9 mouse cellular contexts compared by ENCODE assay signal in genomic region chr17:21753342-21754208, GRCm38 (mm10). TPM values are rescaled to one million over a fixed set of nuclear protein-coding genes. Genes with fewer than 3 reads are reported as not detected.
A peak's percentile ranks its signal among the peaks of the same experiment; 100 is the strongest.
DNase-seq lines count a peak whose midpoint lies in the region; ATAC-seq lines count a peak whose summit lies in the region.
"Had no signal": no experiment of that assay in that cellular context is flagged by ENCODE, and none has a peak within 500 bp of the region (broad histone marks: within the 10 kb centered on the region; RNA-seq: fewer than 3 reads in every experiment).

No protein-coding gene starts in this region.

- H3K9ac ChIP-seq in embryonic facial prominence, embryonic 11.5 days (replicated peaks; ENCODE audit: low read length): peak overlapping the region; percentile 61
- H3K9ac ChIP-seq in hindbrain, embryonic 15.5 days: peak overlapping the region; percentile 29; the same call in 1 of the 2 replicates
- no peak overlapping the region for H3K9ac ChIP-seq in liver, embryonic 13.5 days

- no peaks in the 10 kb centered on the region for H3K36me3 ChIP-seq in embryonic facial prominence, embryonic 11.5 days (replicated peaks; ENCODE audit: control insufficient read depth, insufficient read depth, low read depth, low read length)
- no peaks in the 10 kb centered on the region for H3K36me3 ChIP-seq in hindbrain, embryonic 15.5 days
- no peaks in the 10 kb centered on the region for H3K36me3 ChIP-seq in liver, embryonic 13.5 days
- H3K36me3 ChIP-seq: G1E had no signal

- H3K4me3 ChIP-seq in embryonic facial prominence, embryonic 11.5 days (ENCODE audit: low read depth, low read length): peak overlapping the region; percentile 32
- H3K4me3 ChIP-seq in hindbrain, embryonic 15.5 days: peak overlapping the region; percentile 35
- peak overlapping the region; percentile 32 for H3K4me3 ChIP-seq in liver, embryonic 13.5 days (replicated peaks)

- DNase-seq in kidney, adult 18-20 months: peak; percentile 18
- DNase-seq in kidney, adult 11 months: no peak
- peak; percentile 33 for DNase-seq in embryonic facial prominence, embryonic 11.5 days (ENCODE audit: low spot score)
- no peak for DNase-seq in liver, embryonic 13.5 days
- DNase-seq in retina, embryonic 14.5 days (ENCODE audit: low spot score): peak; percentile 45
- DNase-seq in spleen, postnatal 4 days (ENCODE audit: low spot score in 2 of 2): no peak
- DNase-seq in B cell, adult 2 months: no peak

- H3K27me3 ChIP-seq in embryonic facial prominence, embryonic 11.5 days (ENCODE audit: control insufficient read depth, insufficient read depth, low read length): no peaks in the 10 kb centered on the region
- no peaks in the 10 kb centered on the region for H3K27me3 ChIP-seq in hindbrain, embryonic 15.5 days
- peaks cover 32% of the 10 kb centered on the region for H3K27me3 ChIP-seq in liver, embryonic 13.5 days

- H3K4me2 ChIP-seq in embryonic facial prominence, embryonic 11.5 days (ENCODE audit: low read depth, low read length): peak overlapping the region; percentile 41
- H3K4me2 ChIP-seq in hindbrain, embryonic 15.5 days: peak overlapping the region; percentile 72
- peak overlapping the region; percentile 53 for H3K4me2 ChIP-seq in liver, embryonic 13.5 days

- H3K27ac ChIP-seq in embryonic facial prominence, embryonic 11.5 days (replicated peaks; ENCODE audit: low read depth, low read length): no peak overlapping the region
- H3K27ac ChIP-seq in hindbrain, embryonic 15.5 days (replicated peaks): no peak overlapping the region
- H3K27ac ChIP-seq in liver, embryonic 13.5 days: no peak overlapping the region

- H3K4me1 ChIP-seq in embryonic facial prominence, embryonic 11.5 days (ENCODE audit: control insufficient read depth, insufficient read depth, low read length): no peaks in the 10 kb centered on the region
- H3K4me1 ChIP-seq in hindbrain, embryonic 15.5 days (replicated peaks): peaks cover 8% of the 10 kb centered on the region
- H3K4me1 ChIP-seq in liver, embryonic 13.5 days (replicated peaks): peaks cover 3% of the 10 kb centered on the region; the same call in 1 of the 2 replicates

- peak; percentile 55 for ATAC-seq in embryonic facial prominence, embryonic 11.5 days (replicated peaks; ENCODE audit: insufficient number of reproducible peaks, low FRiP score, low TSS enrichment, low read depth)
- peak; percentile 45; the same call in 1 of the 2 replicates for ATAC-seq in hindbrain, embryonic 15.5 days (ENCODE audit: low FRiP score, low read depth)
- ATAC-seq in liver, embryonic 13.5 days (ENCODE audit: low read depth): no peak

- WGBS in embryonic facial prominence, embryonic 11.5 days: 11% methylated on average over 20 of the region's 20 CpGs
- WGBS in hindbrain, embryonic 15.5 days: 10% methylated on average over 20 of the region's 20 CpGs
- WGBS in liver, embryonic 13.5 days (ENCODE audit: insufficient replicate concordance): 13% methylated on average over 20 of the region's 20 CpGs

- H3K9me3 ChIP-seq in embryonic facial prominence, embryonic 11.5 days (replicated peaks; ENCODE audit: control insufficient read depth, low read length): no peaks in the 10 kb centered on the region
- H3K9me3 ChIP-seq in hindbrain, embryonic 15.5 days: no peaks in the 10 kb centered on the region
- no peaks in the 10 kb centered on the region for H3K9me3 ChIP-seq in liver, embryonic 13.5 days (replicated peaks)
- H3K9me3 ChIP-seq: G1E had no signal

RNA-seq across cellular contexts. Expression of gene Zfp229, which starts 23.0 kb away (rescaled TPM):
- polyA plus RNA-seq in embryonic facial prominence, embryonic 11.5 days (2014; fragmentation: Nextera tagmentation; extraction: Ambion mirVana): 6.1 and 6.7 TPM in 2 replicates
- 9.8 and 10.0 TPM in 2 replicates for polyA plus RNA-seq in hindbrain, embryonic 15.5 days (2015; fragmentation: Nextera tagmentation; extraction: Ambion mirVana)
- polyA plus RNA-seq in liver, embryonic 13.5 days (2015; fragmentation: Nextera tagmentation; extraction: Ambion mirVana): 2.0 and 2.4 TPM in 2 replicates

RNA-seq across cellular contexts. Expression of gene Zfp760, which starts 46.0 kb away (rescaled TPM):
- 26.0 and 29.8 TPM in 2 replicates for polyA plus RNA-seq in embryonic facial prominence, embryonic 11.5 days (2014; fragmentation: Nextera tagmentation; extraction: Ambion mirVana)
- 11.0 and 12.2 TPM in 2 replicates for polyA plus RNA-seq in hindbrain, embryonic 15.5 days (2015; fragmentation: Nextera tagmentation; extraction: Ambion mirVana)
- 3.8 and 5.0 TPM in 2 replicates for polyA plus RNA-seq in liver, embryonic 13.5 days (2015; fragmentation: Nextera tagmentation; extraction: Ambion mirVana)

Comparison
In these comparisons a context has a peak if more than half of its experiments do, and no peak if none do; other contexts are left out.
1. DNase-seq: peak in kidney, adult 18-20 months (single experiment), embryonic facial prominence, embryonic 11.5 days (single experiment) and retina, embryonic 14.5 days (single experiment); none in kidney, adult 11 months (single experiment), liver, embryonic 13.5 days (single experiment), spleen, postnatal 4 days (0 of 2) and B cell, adult 2 months (0 of 2).
2. Peak in every context shown above with its lines, with median percentiles within 50 percentile points of each other: H3K4me2 ChIP-seq and H3K4me3 ChIP-seq.